Mouse (Mus musculus) liver, embryonic 12.5 days (tissue): ENCODE data around the gene Kcnq1. TPM values are rescaled to one million over a fixed set of nuclear protein-coding genes. Genes with fewer than 3 reads are reported as not detected.

Experiments
- ATAC-seq: fragments of 200-750 bp; cut with Nextera tagmentation; 2 replicates; pipeline ENCODE4 v1.8.0; 2017; ENCODE audit warnings: moderate number of reproducible peaks, mild to moderate bottlenecking, moderate library complexity
- H3K27ac ChIP-seq: fragments of 300-500 bp; sonication (generic); 2 replicates; pipeline ENCODE4 v1.5.1; 2016; ENCODE audit warnings: mild to moderate bottlenecking
- H3K27me3 ChIP-seq: fragments of 300-500 bp; sonication (generic); replicated peaks from 2 replicates; pipeline ENCODE4 v1.6.1; 2016; ENCODE audit warnings: mild to moderate bottlenecking, moderate library complexity
- H3K36me3 ChIP-seq: fragments of 300-500 bp; sonication (generic); 2 replicates; pipeline ENCODE4 v1.6.1; 2016; ENCODE audit warnings: mild to moderate bottlenecking, moderate library complexity
- H3K4me1 ChIP-seq: fragments of 300-500 bp; sonication (generic); 2 replicates; pipeline ENCODE4 v1.6.1; 2016
- H3K4me2 ChIP-seq: fragments of 300-500 bp; sonication (generic); 2 replicates; pipeline ENCODE4 v1.6.1; 2016; ENCODE audit warnings: mild to moderate bottlenecking, moderate library complexity
- H3K4me3 ChIP-seq: fragments of 300-500 bp; sonication (generic); 2 replicates; pipeline ENCODE4 v1.5.1; 2016; ENCODE audit warnings: mild to moderate bottlenecking, moderate library complexity
- H3K9ac ChIP-seq: fragments of 300-500 bp; sonication (generic); 2 replicates; pipeline ENCODE4 v1.6.1; 2016; ENCODE audit warnings: mild to moderate bottlenecking, moderate library complexity
- H3K9me3 ChIP-seq: fragments of 300-500 bp; sonication (generic); replicated peaks from 2 replicates; pipeline ENCODE4 v1.6.1; 2016; ENCODE audit warnings: mild to moderate bottlenecking, moderate library complexity
- WGBS: fragments of 180-500 bp; shearing (Covaris S2); methylation state at CpG from one replicate; pipeline ENCODE4 v1.1.7; 2016; ENCODE audit not compliant: insufficient replicate concordance; 5-methylcytosine and 5-hydroxymethylcytosine counted together
- polyA plus RNA-seq: library from polyadenylated mRNA; unstranded; fragments of >200 nt; fragmentation: Nextera tagmentation; extraction: Ambion mirVana; gene quantifications from 2 replicates; pipeline ENCODE4 v1.2.1, GENCODE M21; 2016

Gene Kcnq1
- polyA plus RNA-seq, 1 experiment from 2014 or later = 0.21 TPM

- no peak for ATAC-seq
- H3K9me3 ChIP-seq = no peaks in the 10 kb centered on the region
- H3K27me3 ChIP-seq = no peaks in the 10 kb centered on the region; the same call in 1 of the 2 replicates
- no peak overlapping the region for H3K27ac ChIP-seq
- no peak overlapping the region for H3K4me2 ChIP-seq
- H3K9ac ChIP-seq = no peak overlapping the region
- no peaks in the 10 kb centered on the region for H3K36me3 ChIP-seq
- no peak overlapping the region for H3K4me3 ChIP-seq
- H3K4me1 ChIP-seq = peaks cover 24% of the 10 kb centered on the region
- WGBS = 59% methylated on average over 5 of the region's 5 CpGs
Observed at GRCm38 (mm10) chr7:143360776-143361175, 254.6 kb downstream of the Kcnq1 start.

- Histone ChIP-seq H3K36me3 (no peaks in the 10 kb centered on the region), H3K9me3 (no peaks in the 10 kb centered on the region), H3K4me3 (no peak overlapping the region), H3K9ac (no peak overlapping the region), H3K4me1 (peaks cover 46% of the 10 kb centered on the region), H3K27ac (no peak overlapping the region), H3K27me3 (no peaks in the 10 kb centered on the region), H3K4me2 (no peak overlapping the region)
- WGBS = 58% methylated on average over 7 of the region's 7 CpGs
- no peak for ATAC-seq
Observed at GRCm38 (mm10) chr7:143364092-143364832, 258.1 kb downstream of the Kcnq1 start.

- Histone ChIP-seq H3K4me1 (peaks cover 46% of the 10 kb centered on the region), H3K9me3 (no peaks in the 10 kb centered on the region), H3K4me3 (no peak overlapping the region), H3K27me3 (no peaks in the 10 kb centered on the region), H3K27ac (no peak overlapping the region), H3K4me2 (no peak overlapping the region), H3K36me3 (no peaks in the 10 kb centered on the region), H3K9ac (no peak overlapping the region)
- ATAC-seq = peak; percentile 43; the same call in 1 of the 2 replicates
- WGBS = 63% methylated on average over 8 of the region's 8 CpGs
Observed at GRCm38 (mm10) chr7:143364969-143365839, 259.0 kb downstream of the Kcnq1 start.

- Histone ChIP-seq H3K9ac (no peak overlapping the region), H3K4me3 (no peak overlapping the region), H3K4me2 (peak overlapping the region; percentile 21), H3K27ac (no peak overlapping the region), H3K36me3 (no peaks in the 10 kb centered on the region), H3K4me1 (peaks cover 46% of the 10 kb centered on the region), H3K27me3 (no peaks in the 10 kb centered on the region), H3K9me3 (no peaks in the 10 kb centered on the region)
- ATAC-seq = no peak
- WGBS = 47% methylated on average over 20 of the region's 20 CpGs
Observed at GRCm38 (mm10) chr7:143367366-143368266, 261.5 kb downstream of the Kcnq1 start.

GRCm38 (mm10) chr7:143368267-143368643 lies 262.1 kb downstream of the Kcnq1 start:
- ATAC-seq = no peak
- 73% methylated on average over 7 of the region's 7 CpGs for WGBS

GRCm38 (mm10) chr7:143371336-143371735 lies 265.2 kb downstream of the Kcnq1 start:
- ATAC-seq = no peak
- no peaks in the 10 kb centered on the region for H3K9me3 ChIP-seq
- 38% methylated on average over 2 of the region's 2 CpGs for whole genome bisulfite sequencing
- 0 out of 2 replicates have a peak, but pooled peaks cover 3% of the 10 kb centered on the region for H3K27me3 ChIP-seq
- no peak overlapping the region for H3K4me2 ChIP-seq
- no peak overlapping the region for H3K4me3 ChIP-seq
- no peaks in the 10 kb centered on the region for H3K36me3 ChIP-seq
- H3K4me1 ChIP-seq = peaks cover 21% of the 10 kb centered on the region
- no peak overlapping the region for H3K9ac ChIP-seq
- H3K27ac ChIP-seq = no peak overlapping the region

More at GRCm38 (mm10) chr7:143368267-143368643, 262.1 kb downstream of the Kcnq1 start:
- Histone ChIP-seq H3K36me3 (no peaks in the 10 kb centered on the region), H3K9me3 (no peaks in the 10 kb centered on the region), H3K9ac (no peak overlapping the region), H3K27ac (no peak overlapping the region), H3K27me3 (no peaks in the 10 kb centered on the region), H3K4me1 (peaks cover 50% of the 10 kb centered on the region), H3K4me2 (no peak overlapping the region), H3K4me3 (no peak overlapping the region)

GRCm38 (mm10) chr7:143373265-143373664 lies 267.1 kb downstream of the Kcnq1 start:
- no peak overlapping the region for H3K4me3 ChIP-seq
- no peak for ATAC-seq

GRCm38 (mm10) chr7:143375945-143376344 lies 269.8 kb downstream of the Kcnq1 start:
- H3K27me3 ChIP-seq = peaks cover 10% of the 10 kb centered on the region; the same call in 1 of the 2 replicates
- H3K9me3 ChIP-seq = no peaks in the 10 kb centered on the region
- 80% methylated on average over 16 of the region's 16 CpGs for WGBS
- 0 out of 2 replicates have a peak, but pooled peaks cover 5% of the 10 kb centered on the region for H3K4me1 ChIP-seq
- no peak for ATAC-seq
- H3K4me2 ChIP-seq = no peak overlapping the region
- H3K27ac ChIP-seq = no peak overlapping the region
- H3K9ac ChIP-seq = no peak overlapping the region
- H3K4me3 ChIP-seq = no peak overlapping the region
- no peaks in the 10 kb centered on the region for H3K36me3 ChIP-seq

More at GRCm38 (mm10) chr7:143373265-143373664, 267.1 kb downstream of the Kcnq1 start:
- WGBS = 31% methylated on average over 3 of the region's 3 CpGs
- Histone ChIP-seq H3K9me3 (no peaks in the 10 kb centered on the region), H3K36me3 (no peaks in the 10 kb centered on the region), H3K27ac (no peak overlapping the region), H3K4me2 (no peak overlapping the region), H3K27me3 (0 out of 2 replicates have a peak, but pooled peaks cover 3% of the 10 kb centered on the region), H3K9ac (no peak overlapping the region), H3K4me1 (0 out of 2 replicates have a peak, but pooled peaks cover 5% of the 10 kb centered on the region)

- no peak overlapping the region for H3K4me2 ChIP-seq
- H3K27ac ChIP-seq = no peak overlapping the region
- H3K4me3 ChIP-seq = no peak overlapping the region
- 72% methylated on average over 20 of the region's 20 CpGs for WGBS
- ATAC-seq = no peak
- no peaks in the 10 kb centered on the region for H3K4me1 ChIP-seq
- no peak overlapping the region for H3K9ac ChIP-seq
- peaks cover 8% of the 10 kb centered on the region; the same call in 1 of the 2 replicates for H3K27me3 ChIP-seq
- H3K9me3 ChIP-seq = no peaks in the 10 kb centered on the region
- no peaks in the 10 kb centered on the region for H3K36me3 ChIP-seq
Observed at GRCm38 (mm10) chr7:143380466-143381073, 274.4 kb downstream of the Kcnq1 start.

- no peak overlapping the region for H3K27ac ChIP-seq
- no peaks in the 10 kb centered on the region for H3K9me3 ChIP-seq
- no peak for ATAC-seq
- H3K4me2 ChIP-seq = no peak overlapping the region
- no peaks in the 10 kb centered on the region for H3K27me3 ChIP-seq
- no peak overlapping the region for H3K4me3 ChIP-seq
- WGBS = 22% methylated on average over 1 of the region's 1 CpGs
- no peaks in the 10 kb centered on the region for H3K36me3 ChIP-seq
- no peaks in the 10 kb centered on the region for H3K4me1 ChIP-seq
- no peak overlapping the region for H3K9ac ChIP-seq
Observed at GRCm38 (mm10) chr7:143386632-143387031, 280.5 kb downstream of the Kcnq1 start.
